Mouse (Mus musculus): ENCODE data around the gene Olfr458.
"Not testable (repeated sequence)": the region's sequence is repeated elsewhere in the genome, so short reads cannot be mapped to it uniquely, and the experiment has no call there.

Gene Olfr458

GRCm38 (mm10) chr6:42465096-42465495, at the start of gene Olfr458:
Gene Olfr458, minus strand, starts transcription at chr6:42465196.
- in situ Hi-C loops (cut with MboI, MseI): no loop called here

DNA sequence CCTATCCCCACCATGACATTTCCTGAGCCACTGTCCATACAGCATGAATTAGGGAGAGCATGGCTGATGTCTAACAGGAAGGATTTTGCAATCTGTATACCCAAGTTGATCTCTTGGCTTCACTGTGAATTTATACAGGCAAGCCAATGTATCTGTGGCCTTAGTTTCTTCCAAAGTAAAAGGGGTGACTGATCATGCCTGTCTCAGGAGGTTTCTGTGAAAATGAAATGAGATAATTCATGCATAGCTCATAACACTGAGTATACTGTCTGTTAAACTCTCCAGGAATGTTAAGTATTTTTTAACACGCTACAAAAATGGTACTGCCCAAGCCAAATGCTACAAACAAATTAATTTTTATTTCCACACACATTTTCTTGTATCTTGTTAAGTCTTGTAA, 48.5 kb upstream of the Olfr458 start:
- in situ Hi-C loops (cut with MboI, MseI): no loop called here

- in situ Hi-C loops (cut with MboI, MseI): no loop called here
Observed at GRCm38 (mm10) chr6:42509311-42509710, 44.3 kb upstream of the Olfr458 start.

- in situ Hi-C loops (cut with MboI, MseI): no loop called here
Observed at GRCm38 (mm10) chr6:42503478-42503877, 38.5 kb upstream of the Olfr458 start.

DNA sequence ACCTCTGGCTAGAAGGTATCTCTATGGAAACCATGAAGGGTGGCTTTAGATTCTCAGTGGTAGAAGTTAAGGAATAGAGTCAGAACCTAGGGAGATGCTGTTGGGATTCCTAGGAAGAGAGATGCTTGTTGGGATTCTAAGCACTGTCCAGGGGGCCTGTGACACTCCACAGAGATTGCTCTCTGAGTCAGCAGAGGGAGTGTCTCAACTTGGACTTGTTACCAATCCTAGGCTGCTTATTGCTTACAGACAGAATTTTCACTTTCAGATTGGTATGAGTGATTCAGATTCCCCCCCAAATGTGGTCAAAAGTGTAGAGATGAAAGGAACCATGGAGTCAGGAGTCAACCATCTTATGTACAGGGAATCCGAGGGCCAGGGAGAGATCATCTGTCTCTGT, 24.7 kb upstream of the Olfr458 start:
- in situ Hi-C loops (cut with MboI, MseI): no loop called here

DNA sequence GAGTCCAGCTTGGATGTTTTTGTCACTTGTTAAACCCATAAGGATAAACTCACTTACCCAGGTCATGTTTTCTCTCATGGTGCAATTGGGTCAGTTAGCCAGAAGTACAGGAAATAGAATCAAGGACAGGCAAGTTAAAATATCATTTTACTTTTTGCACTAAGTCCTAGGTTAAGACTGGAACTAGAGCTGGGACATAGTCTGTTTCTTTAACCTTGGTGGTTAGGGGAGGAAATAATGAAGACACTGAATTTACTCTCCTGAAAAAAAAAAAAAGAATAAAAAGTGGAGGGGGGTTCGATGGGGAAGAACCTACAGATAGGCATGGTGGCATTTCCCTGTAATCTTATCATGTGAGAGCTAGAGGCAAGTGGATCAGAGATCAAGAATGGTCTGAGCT, 22.1 kb upstream of the Olfr458 start, which contains the start of gene Olfr456:
Gene Olfr456, minus strand, starts transcription at position 101 of the 400 bp plus-strand sequence.
- in situ Hi-C loops (cut with MboI, MseI): no loop called here

DNA sequence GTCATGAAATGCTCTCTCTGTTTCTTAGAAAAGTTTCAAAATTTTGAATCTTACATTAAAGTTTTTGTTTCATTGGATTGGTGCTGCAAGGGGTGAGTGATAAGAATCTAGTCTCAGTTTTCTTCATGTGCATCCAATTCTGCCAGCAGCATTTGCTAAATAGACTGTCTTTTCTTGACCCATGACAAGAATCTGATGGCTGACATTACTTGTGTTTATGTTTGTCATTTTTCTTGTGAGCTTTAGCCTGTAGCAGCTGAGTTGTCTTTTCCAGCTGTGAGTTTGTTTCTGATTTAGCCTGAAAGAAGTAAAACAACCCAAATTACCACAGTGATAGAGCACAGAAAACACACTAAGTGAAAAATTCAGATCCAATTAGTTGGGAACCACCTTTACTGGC, 19.6 kb upstream of the Olfr458 start:
- in situ Hi-C loops (cut with MboI, MseI): no loop called here

- in situ Hi-C loops (cut with MboI, MseI): no loop called here
Observed at GRCm38 (mm10) chr6:42476235-42476634, 11.2 kb upstream of the Olfr458 start, which contains the start of gene Olfr457. Gene Olfr457, minus strand, starts transcription at chr6:42476335.

GRCm38 (mm10) chr6:42471298-42471697, 6.3 kb upstream of the Olfr458 start:
- in situ Hi-C loops (cut with MboI, MseI): not testable (repeated sequence)

DNA sequence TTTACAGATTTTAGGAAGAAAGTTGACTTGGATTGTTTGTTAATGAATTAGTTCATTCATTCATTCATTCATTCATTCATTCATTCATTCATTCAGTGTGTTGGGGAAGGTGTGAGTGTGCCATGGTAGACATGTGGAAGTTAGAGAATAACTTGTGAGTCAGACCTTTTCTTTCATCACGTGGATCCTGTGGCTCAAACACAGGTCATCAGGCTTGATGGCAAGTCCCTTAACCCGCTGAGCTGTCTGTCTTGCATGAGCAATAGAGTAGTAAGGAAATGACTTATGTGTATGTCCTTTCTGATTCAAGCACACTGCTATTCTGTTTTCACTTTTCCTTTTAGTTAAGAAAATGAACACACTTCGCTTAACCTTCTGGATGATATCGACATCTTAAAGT, 5.5 kb upstream of the Olfr458 start:
- in situ Hi-C loops (cut with MboI, MseI): no loop called here

GRCm38 (mm10) chr6:42447381-42447780, 17.6 kb downstream of the Olfr458 start:
- in situ Hi-C loops (cut with MboI, MseI): loop anchor here in 1 of 2 experiments (25.0 kb wide), 1 partner anchor 990 kb away; no protein-coding TSS in a partner anchor

- in situ Hi-C loops (cut with MboI, MseI): loop anchor here in 1 of 2 experiments (25.0 kb wide), 1 partner anchor 993 kb away; no protein-coding TSS in a partner anchor
Observed at GRCm38 (mm10) chr6:42444491-42444890, 20.5 kb downstream of the Olfr458 start.

DNA sequence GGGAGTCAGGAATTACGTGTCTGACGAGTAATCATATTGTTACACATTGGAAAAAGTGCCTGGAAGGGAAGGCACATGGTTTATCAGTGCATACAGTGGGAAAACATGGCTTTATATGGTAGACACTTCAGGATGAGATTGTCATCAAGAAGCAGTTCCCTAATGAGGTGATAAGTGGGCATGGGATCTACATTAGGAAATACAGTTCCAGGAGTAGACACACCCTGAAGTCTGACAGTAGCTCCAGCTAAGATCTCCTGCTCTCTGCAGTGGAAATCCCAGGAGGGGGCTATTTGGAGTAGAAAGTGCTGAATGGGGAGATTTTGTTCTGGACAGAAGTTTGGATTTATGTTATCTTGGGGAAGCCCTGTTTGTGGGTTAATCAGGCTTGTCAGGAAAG, 23.6 kb downstream of the Olfr458 start:
- in situ Hi-C loops (cut with MboI, MseI): loop anchor here in 1 of 2 experiments (25.0 kb wide), 1 partner anchor 996 kb away; no protein-coding TSS in a partner anchor

GRCm38 (mm10) chr6:42435490-42435889, 29.5 kb downstream of the Olfr458 start:
- in situ Hi-C loops (cut with MboI, MseI): loop anchor here in 1 of 2 experiments (25.0 kb wide), 1 partner anchor 1002 kb away; no protein-coding TSS in a partner anchor

DNA sequence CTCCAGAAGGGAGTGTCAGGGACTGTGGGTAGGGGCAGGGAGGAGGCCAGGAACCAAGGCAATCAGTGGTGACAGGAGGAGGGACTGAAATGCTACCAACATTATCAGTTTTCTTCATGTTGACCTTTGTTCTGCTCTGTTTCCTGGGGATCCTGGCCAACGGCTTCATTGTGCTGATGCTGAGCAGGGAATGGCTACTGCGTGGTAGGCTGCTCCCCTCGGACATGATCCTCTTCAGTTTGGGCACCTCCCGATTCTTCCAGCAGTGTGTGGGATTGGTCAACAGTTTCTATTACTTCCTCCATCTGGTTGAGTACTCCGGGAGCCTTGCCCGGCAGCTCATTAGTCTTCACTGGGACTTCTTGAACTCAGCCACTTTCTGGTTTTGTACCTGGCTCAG, 30.6 kb downstream of the Olfr458 start, which contains the start of gene Tas2r126:
Gene Tas2r126, plus strand, starts transcription at position 90 of the 400 bp plus-strand sequence.
- in situ Hi-C loops (cut with MboI, MseI): loop anchor here in 1 of 2 experiments (25.0 kb wide), 1 partner anchor 1003 kb away; no protein-coding TSS in a partner anchor

DNA sequence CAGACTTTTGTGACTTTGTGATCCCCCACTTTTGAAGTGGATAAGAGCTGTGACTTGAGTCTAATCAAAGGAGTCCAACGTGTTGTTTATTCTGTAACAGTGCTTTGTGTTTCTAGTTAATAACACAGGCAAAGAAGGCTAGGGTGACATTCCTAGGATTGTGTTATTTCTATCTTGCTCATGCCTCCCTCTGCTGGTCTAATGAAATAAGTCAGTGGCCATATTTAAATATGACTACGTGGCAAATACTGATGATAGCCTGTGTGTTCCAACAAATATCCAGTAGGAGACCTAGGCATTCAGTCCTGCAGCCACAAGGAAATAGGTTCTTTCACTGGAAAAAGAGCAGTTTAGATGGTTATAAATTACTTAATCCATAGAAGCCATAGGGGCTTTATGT, 31.4 kb downstream of the Olfr458 start:
- in situ Hi-C loops (cut with MboI, MseI): loop anchor here in 1 of 2 experiments (25.0 kb wide), 1 partner anchor 1004 kb away; no protein-coding TSS in a partner anchor

- in situ Hi-C loops (cut with MboI, MseI): loop anchor here in 1 of 2 experiments (25.0 kb wide), 1 partner anchor 1011 kb away; no protein-coding TSS in a partner anchor
Observed at GRCm38 (mm10) chr6:42426337-42426736, 38.7 kb downstream of the Olfr458 start.

DNA sequence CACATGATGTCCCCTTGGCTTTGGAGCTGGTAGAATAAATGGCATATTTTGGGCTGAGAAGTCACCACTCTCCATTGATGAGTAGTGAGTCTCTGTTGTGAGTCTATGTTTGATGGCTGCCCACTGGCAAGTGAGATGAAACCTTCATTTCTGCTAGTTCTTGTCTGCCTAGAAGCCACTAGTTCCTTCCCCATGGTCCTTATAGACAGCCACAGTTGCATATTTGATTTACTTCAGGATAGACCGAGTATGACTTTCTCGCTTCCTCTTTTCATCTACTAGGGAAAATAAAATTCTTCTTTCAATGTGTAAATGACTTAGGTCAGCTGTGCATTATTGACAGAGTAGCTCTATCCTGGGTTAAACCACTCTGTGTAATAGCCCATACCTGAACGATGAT, 40.5 kb downstream of the Olfr458 start:
- in situ Hi-C loops (cut with MboI, MseI): no loop called here

DNA sequence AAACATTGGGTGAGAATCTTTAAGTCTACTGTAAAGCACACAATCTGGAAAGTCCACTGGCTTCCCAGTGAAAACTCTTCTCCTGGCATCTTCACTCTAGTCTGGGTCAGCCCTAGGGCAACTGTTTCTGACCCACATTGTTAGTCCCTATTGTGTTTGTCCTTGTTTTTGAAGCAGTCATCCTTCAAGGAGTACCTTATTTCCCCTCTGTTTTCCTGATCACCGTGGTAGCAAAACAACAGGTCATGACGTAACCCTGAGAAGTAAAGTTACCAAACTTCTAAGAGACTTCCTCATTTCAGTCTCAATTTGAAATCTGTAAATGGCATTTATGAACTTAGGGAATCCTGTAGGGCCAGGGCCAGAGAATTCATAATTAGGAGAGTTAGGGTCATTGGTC, 43.6 kb downstream of the Olfr458 start:
- in situ Hi-C loops (cut with MboI, MseI): no loop called here

- in situ Hi-C loops (cut with MboI, MseI): no loop called here
Observed at GRCm38 (mm10) chr6:42419443-42419842, 45.6 kb downstream of the Olfr458 start.

Data from T-helper 17 cell (primary cell).